Mouse (Mus musculus) heart, embryonic 14.5 days (tissue): ENCODE measurements around the gene Fbll1. TPM values are rescaled to one million over a fixed set of nuclear protein-coding genes. Genes with fewer than 3 reads are reported as not detected.
"Not testable (repeated sequence)": the region's sequence is repeated elsewhere in the genome, so short reads cannot be mapped to it uniquely, and the experiment has no call there.

ENCODE experiments used
- ATAC-seq: fragments of 200-750 bp; cut with Nextera tagmentation; 2 replicates; pipeline ENCODE4 v1.8.0; 2017; ENCODE audit warnings: low read depth, moderate TSS enrichment; ENCODE audit not compliant: insufficient number of reproducible peaks, insufficient read depth, low FRiP score
- H3K27ac ChIP-seq, 2 experiments: fragments of 200-500 bp in 1 of 2; fragments of 300-500 bp in 1 of 2; sonication (generic) in 1 of 2; replicated peaks in 1 of 2; 2 replicates each; pipeline ENCODE4 v1.5.1; 2012 to 2014; ENCODE audit warnings: low read depth in 2 of 2, low read length in 2 of 2, control low read depth in 1 of 2, mild to moderate bottlenecking in 1 of 2, mixed read lengths in 1 of 2; ENCODE audit not compliant: control insufficient read depth in 1 of 2, insufficient read depth in 1 of 2
- H3K27me3 ChIP-seq: fragments of 300-500 bp; sonication (generic); 2 replicates; pipeline ENCODE4 v1.6.1; 2014; ENCODE audit warnings: mild to moderate bottlenecking, low read length, control low read depth; ENCODE audit not compliant: control insufficient read depth, insufficient read depth
- H3K36me3 ChIP-seq: fragments of 300-500 bp; sonication (generic); 2 replicates; pipeline ENCODE4 v1.6.1; 2014; ENCODE audit warnings: mild to moderate bottlenecking, control low read depth, low read length, mixed read lengths; ENCODE audit not compliant: control insufficient read depth, insufficient read depth
- H3K4me1 ChIP-seq, 2 experiments: fragments of 200-500 bp in 1 of 2; fragments of 300-500 bp in 1 of 2; sonication (generic) in 1 of 2; 2 replicates each; pipeline ENCODE4 v1.6.1; 2012 to 2014; ENCODE audit warnings: low read length in 2 of 2, control low read depth in 1 of 2, mixed read lengths in 1 of 2; ENCODE audit not compliant: control insufficient read depth in 2 of 2, insufficient read depth in 2 of 2
- H3K4me2 ChIP-seq: fragments of 300-500 bp; sonication (generic); 2 replicates; pipeline ENCODE4 v1.6.1; 2014; ENCODE audit warnings: mild to moderate bottlenecking, low read length
- H3K4me3 ChIP-seq, 2 experiments: fragments of 200-500 bp in 1 of 2; fragments of 300-500 bp in 1 of 2; sonication (generic) in 1 of 2; 2 replicates each; pipeline ENCODE4 v1.5.1; 2012 to 2014; ENCODE audit warnings: low read length in 2 of 2, mild to moderate bottlenecking in 2 of 2, control low read depth in 1 of 2, low read depth in 1 of 2, moderate library complexity in 1 of 2; ENCODE audit not compliant: control insufficient read depth in 1 of 2, insufficient read depth in 1 of 2
- H3K9ac ChIP-seq: fragments of 300-500 bp; sonication (generic); 2 replicates; pipeline ENCODE4 v1.6.1; 2014; ENCODE audit warnings: mild to moderate bottlenecking, low read length
- H3K9me3 ChIP-seq: fragments of 300-500 bp; sonication (generic); 2 replicates; pipeline ENCODE4 v1.6.1; 2016; ENCODE audit warnings: low read length, control low read depth; ENCODE audit not compliant: control insufficient read depth
- WGBS: fragments of 180-500 bp; shearing (Covaris S2); extraction: QIAGEN DNeasy Blood & Tissue Kit; methylation state at CpG from one replicate; pipeline ENCODE4 v1.1.7; 2014; 5-methylcytosine and 5-hydroxymethylcytosine counted together
- polyA plus RNA-seq: library from polyadenylated mRNA; unstranded; fragments of >200 nt; fragmentation: Nextera tagmentation; extraction: Ambion mirVana; gene quantifications from 2 replicates; pipeline ENCODE4 v1.2.1, GENCODE M21; 2014

Fbll1 gene
- polyA plus RNA-seq, 1 experiment from 2014 or later: 0.14 TPM

DNA sequence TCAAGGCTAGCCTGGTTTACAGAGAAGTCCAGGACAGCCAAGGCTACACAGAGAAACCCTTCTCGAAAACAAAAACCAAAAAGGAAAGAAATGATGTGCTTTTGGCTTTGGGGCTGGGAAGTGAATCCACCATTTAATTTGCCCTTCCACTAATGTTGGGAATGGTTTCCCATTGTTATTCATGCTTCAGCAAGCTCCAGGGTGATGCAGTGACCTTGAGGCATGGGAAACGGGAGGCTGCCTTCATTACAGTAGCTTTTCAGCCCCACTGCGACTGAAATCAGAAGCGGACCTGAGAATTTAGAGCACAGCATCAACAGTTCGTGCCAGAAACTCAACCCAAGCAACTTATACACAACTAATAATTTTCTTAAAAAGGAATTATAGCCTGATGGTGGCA lies 2.6 kb upstream of the Fbll1 start:
- ATAC-seq: no peak
- no peak overlapping the region for H3K27ac ChIP-seq
- 71% methylated on average over 5 of the region's 5 CpGs for WGBS

DNA sequence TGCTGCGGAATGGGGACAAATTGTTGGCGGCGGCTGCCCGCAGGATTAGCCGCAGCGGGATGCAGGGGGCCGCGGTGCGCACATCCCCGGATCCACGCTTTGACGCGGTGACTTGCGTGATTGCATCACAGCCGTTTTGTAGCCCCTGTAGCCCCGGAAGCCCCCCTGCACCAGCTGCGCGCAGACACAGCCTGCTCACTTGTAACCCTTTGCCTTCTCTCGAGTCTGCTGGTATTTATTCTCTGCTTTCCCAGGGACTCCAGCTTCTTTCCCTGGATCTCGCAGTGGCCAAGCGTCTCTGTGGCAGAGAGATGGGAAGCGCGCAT lies 226 bp downstream of the Fbll1 start:
- Histone ChIP-seq H3K9me3 (no peaks in the 10 kb centered on the region), H3K27ac (no peak overlapping the region), H3K36me3 (no peaks in the 10 kb centered on the region), H3K27me3 (peaks cover 45% of the 10 kb centered on the region), H3K4me3 (peak overlapping the region; percentile 0 to 33; a peak in 2 of 4 replicates), H3K9ac (no peak overlapping the region), H3K4me1 (peaks cover 2 to 6% of the 10 kb centered on the region in 2 experiments; a peak in 3 of 4 replicates), H3K4me2 (peak overlapping the region; percentile 58)
- 3% methylated on average over 23 of the region's 23 CpGs for WGBS
- no peak for ATAC-seq

More for the DNA sequence above, 2.6 kb upstream of the Fbll1 start:
- H3K4me2 ChIP-seq: no peak overlapping the region
- no peaks in the 10 kb centered on the region for H3K36me3 ChIP-seq
- no peak overlapping the region for H3K9ac ChIP-seq
- peaks cover 2 to 6% of the 10 kb centered on the region in 2 experiments; a peak in 3 of 4 replicates for H3K4me1 ChIP-seq
- peaks cover 38% of the 10 kb centered on the region for H3K27me3 ChIP-seq
- no peak overlapping the region for H3K4me3 ChIP-seq
- H3K9me3 ChIP-seq: no peaks in the 10 kb centered on the region

DNA sequence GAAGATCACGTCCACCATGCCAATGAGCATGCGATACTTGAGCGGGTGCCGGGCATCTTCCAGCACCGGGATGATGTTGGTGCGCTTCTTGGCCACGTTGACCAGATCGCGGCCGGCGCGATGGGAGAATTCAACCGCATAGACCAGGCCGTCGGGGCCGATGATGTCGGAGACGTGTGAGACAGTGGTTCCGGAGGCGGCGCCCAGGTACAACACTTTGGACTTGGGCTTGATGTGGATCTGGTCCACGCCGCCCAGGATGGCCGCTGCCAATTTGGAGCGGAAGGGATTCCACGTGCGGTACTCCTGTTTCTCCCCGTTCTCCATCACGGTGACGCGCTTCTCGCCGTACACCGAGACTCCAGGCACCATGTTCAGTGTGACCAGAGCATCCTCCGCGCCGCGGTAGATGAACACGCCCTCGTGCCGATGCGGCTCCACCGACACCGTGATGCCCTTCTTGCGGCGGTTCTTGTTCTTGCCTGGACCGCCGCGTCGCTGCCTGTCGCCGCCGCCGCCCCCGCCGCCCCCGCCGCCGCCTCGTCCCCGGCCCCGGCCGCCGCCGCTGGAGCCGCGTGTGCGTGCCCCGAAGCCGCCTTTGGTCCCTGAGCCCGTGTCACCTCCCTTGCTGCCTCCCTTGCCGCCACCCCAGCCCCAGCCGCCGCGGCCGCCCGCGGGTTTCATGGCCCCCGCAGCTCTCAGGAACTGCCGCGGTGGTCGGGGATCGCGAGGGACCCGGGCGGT lies 761 bp downstream of the Fbll1 start:
- peaks cover 45% of the 10 kb centered on the region for H3K27me3 ChIP-seq
- 6% methylated on average over 86 of the region's 86 CpGs for WGBS
- no peaks in the 10 kb centered on the region for H3K9me3 ChIP-seq

DNA sequence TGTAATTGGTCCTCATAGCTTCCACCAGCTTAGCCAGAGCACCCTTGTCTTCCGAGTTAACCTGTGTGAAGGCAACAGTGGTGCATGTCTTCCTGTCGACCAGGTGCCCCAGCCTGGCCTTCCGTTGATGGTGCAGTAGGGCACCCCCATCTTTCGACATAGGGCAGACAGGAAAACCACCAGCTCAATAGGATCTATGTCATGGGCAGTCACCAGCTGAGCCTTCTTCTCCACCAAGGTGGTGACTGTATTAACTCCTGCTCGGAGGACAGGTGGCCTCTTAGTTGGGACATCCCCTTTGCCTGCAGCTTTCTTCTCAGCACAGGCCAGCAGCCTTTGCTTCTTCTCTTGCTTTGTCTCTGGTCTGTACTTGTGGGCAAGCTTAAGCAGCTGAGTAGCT lies 5.9 kb downstream of the Fbll1 start:
- not testable (repeated sequence) for H3K9me3 ChIP-seq, H3K4me3 ChIP-seq, ATAC-seq, H3K4me1 ChIP-seq, H3K27ac ChIP-seq, H3K9ac ChIP-seq, H3K4me2 ChIP-seq
- Histone ChIP-seq H3K36me3 (peaks cover 29% of the 10 kb centered on the region), H3K27me3 (peaks cover 22% of the 10 kb centered on the region)
- WGBS: 80% methylated on average over 5 of the region's 5 CpGs

More for the DNA sequence above, 761 bp downstream of the Fbll1 start:
- no peak overlapping the region for H3K9ac ChIP-seq
- H3K27ac ChIP-seq: no peak overlapping the region
- peak overlapping the region; percentile 10 to 33; a peak in 2 of 4 replicates for H3K4me3 ChIP-seq
- H3K36me3 ChIP-seq: no peaks in the 10 kb centered on the region
- no peak for ATAC-seq
- H3K4me2 ChIP-seq: peak overlapping the region; percentile 58
- peaks cover 2 to 6% of the 10 kb centered on the region in 2 experiments; a peak in 3 of 4 replicates for H3K4me1 ChIP-seq

DNA sequence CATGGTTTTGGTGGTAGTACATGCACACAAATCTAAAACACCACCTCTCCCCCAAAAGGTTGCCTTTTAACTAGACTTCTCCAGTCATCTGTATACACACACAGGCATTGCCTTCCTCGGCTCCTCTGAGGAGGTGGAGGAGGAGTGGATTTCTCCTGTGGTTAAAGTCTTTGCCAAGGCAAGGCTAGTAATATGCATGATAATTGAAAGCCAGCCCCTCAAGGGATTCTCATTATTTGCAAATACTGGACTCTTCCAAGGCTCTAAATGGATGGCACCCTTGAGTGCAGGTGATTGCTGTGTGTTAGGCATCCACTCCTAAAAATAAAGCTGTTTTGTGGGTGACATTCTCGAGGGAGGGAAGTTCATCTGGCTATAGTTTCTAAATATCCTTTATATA lies 10.2 kb downstream of the Fbll1 start:
- no peak overlapping the region for H3K27ac ChIP-seq
- 73% methylated on average over 2 of the region's 2 CpGs for WGBS

DNA sequence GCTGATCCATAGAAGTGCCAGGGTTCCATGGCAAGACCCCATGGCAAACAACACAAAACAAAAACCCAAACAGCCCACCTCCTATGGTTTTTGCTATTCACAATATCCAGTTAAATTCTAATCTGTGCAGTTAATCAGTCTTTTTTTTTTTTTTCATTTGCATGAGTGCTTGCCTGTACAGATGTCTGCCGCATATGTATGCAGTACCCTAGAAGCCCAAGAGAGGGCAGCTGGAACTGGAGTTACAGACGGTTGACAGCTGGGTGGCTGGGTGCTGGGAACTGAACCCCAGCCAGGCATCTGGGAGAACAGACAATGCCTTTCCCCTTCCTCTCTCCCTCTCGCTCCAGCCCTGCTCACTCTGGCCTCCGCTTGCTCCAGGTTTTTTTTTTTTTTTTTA lies 14.1 kb downstream of the Fbll1 start:
- H3K27me3 ChIP-seq: no peaks in the 10 kb centered on the region
- H3K27ac ChIP-seq: no peak overlapping the region
- no peak overlapping the region for H3K4me2 ChIP-seq
- H3K4me3 ChIP-seq: no peak overlapping the region
- no peaks in the 10 kb centered on the region for H3K4me1 ChIP-seq
- H3K36me3 ChIP-seq: peaks cover 79% of the 10 kb centered on the region
- no peak for ATAC-seq
- no peaks in the 10 kb centered on the region for H3K9me3 ChIP-seq
- no peak overlapping the region for H3K9ac ChIP-seq
- over 99% methylated on average over 4 of the region's 4 CpGs for WGBS

More for the DNA sequence above, 10.2 kb downstream of the Fbll1 start:
- Histone ChIP-seq H3K36me3 (peaks cover 63% of the 10 kb centered on the region), H3K4me2 (no peak overlapping the region), H3K27me3 (no peaks in the 10 kb centered on the region), H3K9ac (no peak overlapping the region), H3K4me1 (no peaks in the 10 kb centered on the region), H3K9me3 (no peaks in the 10 kb centered on the region), H3K4me3 (no peak overlapping the region)
- ATAC-seq: no peak

DNA sequence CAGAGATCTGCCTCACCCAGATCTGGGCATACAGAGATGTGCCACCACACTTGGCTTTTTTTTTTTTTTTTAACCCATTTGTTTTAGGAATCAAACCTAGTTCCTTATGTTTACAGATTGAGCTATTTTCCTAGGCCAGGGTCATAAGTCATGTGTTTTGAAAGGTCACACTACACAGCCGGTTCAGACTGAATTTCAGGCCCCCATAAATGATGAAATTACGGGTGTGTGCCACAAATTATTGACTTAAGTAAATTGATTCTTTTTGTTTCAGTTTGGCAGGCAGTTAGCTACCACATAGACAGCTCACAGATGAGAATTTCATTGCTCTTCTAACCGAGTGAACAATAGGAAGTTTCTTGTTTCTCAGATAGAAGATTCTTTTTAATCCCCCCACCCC lies 14.7 kb downstream of the Fbll1 start:
- Histone ChIP-seq H3K27me3 (no peaks in the 10 kb centered on the region), H3K27ac (no peak overlapping the region), H3K4me1 (no peaks in the 10 kb centered on the region), H3K9ac (no peak overlapping the region), H3K4me3 (no peak overlapping the region), H3K9me3 (no peaks in the 10 kb centered on the region), H3K4me2 (no peak overlapping the region), H3K36me3 (peaks cover 79% of the 10 kb centered on the region)
- ATAC-seq: no peak
- WGBS: 94% methylated on average over 3 of the region's 3 CpGs

DNA sequence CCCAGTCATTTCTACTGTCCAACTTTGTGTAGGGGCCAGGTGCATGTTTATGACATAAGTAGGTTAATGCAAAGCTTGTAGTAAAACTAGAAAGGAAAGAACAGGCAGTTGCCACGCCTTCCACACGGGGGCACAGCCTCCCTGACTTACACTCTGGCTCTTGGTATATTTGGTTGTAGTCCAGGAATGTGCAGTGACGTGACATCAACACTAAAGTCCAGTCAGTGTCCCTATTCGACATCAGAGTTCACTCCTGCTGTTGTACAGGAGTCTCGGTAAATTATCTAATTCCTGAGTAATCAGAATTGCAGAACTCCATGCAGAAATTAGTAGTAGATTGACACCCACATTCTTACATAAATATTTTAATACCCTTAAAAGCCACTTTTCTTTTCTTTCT lies 15.6 kb downstream of the Fbll1 start:
- H3K9me3 ChIP-seq: no peaks in the 10 kb centered on the region
- H3K4me1 ChIP-seq: no peaks in the 10 kb centered on the region
- no peak overlapping the region for H3K27ac ChIP-seq
- H3K36me3 ChIP-seq: peaks cover 84% of the 10 kb centered on the region
- no peak overlapping the region for H3K4me2 ChIP-seq
- WGBS: 81% methylated on average over 5 of the region's 5 CpGs
- H3K27me3 ChIP-seq: no peaks in the 10 kb centered on the region
- no peak overlapping the region for H3K4me3 ChIP-seq
- H3K9ac ChIP-seq: no peak overlapping the region
- no peak for ATAC-seq
